Mouse (Mus musculus): ENCODE results near the gene Zfp606. TPM values are rescaled to one million over a fixed set of nuclear protein-coding genes. Genes with fewer than 3 reads are reported as not detected.

The Zfp606 gene
- 1.8 TPM for polyA plus RNA-seq (2015; fragmentation: Illumina TruSeq; extraction: RNeasy Lipid Tissue Mini Kit (QIAGEN cat#74804); ENCODE audit: insufficient read depth, low read depth, low replicate concordance)

GRCm38 (mm10) chr7:12478158-12479008 is at the start of gene Zfp606:
Gene Zfp606, plus strand, starts transcription at chr7:12478293.

DNA sequence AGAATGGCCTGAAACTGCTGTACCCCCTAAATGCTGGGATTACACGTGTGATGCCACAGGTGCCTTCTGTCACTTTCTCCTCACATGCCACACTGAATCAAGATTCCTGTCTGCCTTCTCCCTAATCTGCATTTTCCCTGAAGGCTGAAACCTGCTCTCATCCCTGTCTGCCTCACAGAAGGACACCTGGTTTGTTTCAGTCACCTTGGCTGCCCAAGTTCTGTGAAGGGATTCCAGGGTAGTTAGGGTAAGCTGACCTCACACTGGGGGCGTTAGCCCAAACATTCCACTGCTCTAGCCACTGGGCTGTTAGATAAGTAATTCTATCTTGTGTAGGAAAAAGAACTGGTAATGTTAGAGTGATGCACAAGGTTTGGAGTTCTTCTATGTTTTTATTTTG is 34.1 kb downstream of the Zfp606 start, which contains the start of gene 2900092C05Rik:
Gene 2900092C05Rik (plus strand): TSS at position 301 of the 400 bp plus-strand sequence.

Other genes starting within 250 kb of the Zfp606 start
- not detected for gene Vmn1r81, start 210.0 kb upstream of the Zfp606 start, polyA plus RNA-seq (2015; fragmentation: Illumina TruSeq; extraction: RNeasy Lipid Tissue Mini Kit (QIAGEN cat#74804); ENCODE audit: insufficient read depth, low read depth, low replicate concordance)
- gene Vmn1r82, start 177.9 kb upstream of the Zfp606 start, polyA plus RNA-seq (2015; fragmentation: Illumina TruSeq; extraction: RNeasy Lipid Tissue Mini Kit (QIAGEN cat#74804); ENCODE audit: insufficient read depth, low read depth, low replicate concordance) = not detected
- gene Vmn1r83, start 148.8 kb upstream of the Zfp606 start, polyA plus RNA-seq (2015; fragmentation: Illumina TruSeq; extraction: RNeasy Lipid Tissue Mini Kit (QIAGEN cat#74804); ENCODE audit: insufficient read depth, low read depth, low replicate concordance) = not detected
- not detected for gene Vmn1r84, start 109.0 kb upstream of the Zfp606 start, polyA plus RNA-seq (2015; fragmentation: Illumina TruSeq; extraction: RNeasy Lipid Tissue Mini Kit (QIAGEN cat#74804); ENCODE audit: insufficient read depth, low read depth, low replicate concordance)
- gene Zfp551, start 55.5 kb upstream of the Zfp606 start, polyA plus RNA-seq (2015; fragmentation: Illumina TruSeq; extraction: RNeasy Lipid Tissue Mini Kit (QIAGEN cat#74804); ENCODE audit: insufficient read depth, low read depth, low replicate concordance) = 1.8 TPM
- not detected for gene 2900092C05Rik, start 34.2 kb downstream of the Zfp606 start, polyA plus RNA-seq (2015; fragmentation: Illumina TruSeq; extraction: RNeasy Lipid Tissue Mini Kit (QIAGEN cat#74804); ENCODE audit: insufficient read depth, low read depth, low replicate concordance)
- gene Vmn2r53, start 130.5 kb downstream of the Zfp606 start, polyA plus RNA-seq (2015; fragmentation: Illumina TruSeq; extraction: RNeasy Lipid Tissue Mini Kit (QIAGEN cat#74804); ENCODE audit: insufficient read depth, low read depth, low replicate concordance) = not detected
- gene Vmn2r54, start 162.0 kb downstream of the Zfp606 start, polyA plus RNA-seq (2015; fragmentation: Illumina TruSeq; extraction: RNeasy Lipid Tissue Mini Kit (QIAGEN cat#74804); ENCODE audit: insufficient read depth, low read depth, low replicate concordance) = not detected
- gene Vmn2r55, start 206.7 kb downstream of the Zfp606 start, polyA plus RNA-seq (2015; fragmentation: Illumina TruSeq; extraction: RNeasy Lipid Tissue Mini Kit (QIAGEN cat#74804); ENCODE audit: insufficient read depth, low read depth, low replicate concordance) = not detected

Data from pancreas, adult 10 weeks (tissue).